Mouse (Mus musculus): ENCODE results near the gene Bckdhb.

DNA sequence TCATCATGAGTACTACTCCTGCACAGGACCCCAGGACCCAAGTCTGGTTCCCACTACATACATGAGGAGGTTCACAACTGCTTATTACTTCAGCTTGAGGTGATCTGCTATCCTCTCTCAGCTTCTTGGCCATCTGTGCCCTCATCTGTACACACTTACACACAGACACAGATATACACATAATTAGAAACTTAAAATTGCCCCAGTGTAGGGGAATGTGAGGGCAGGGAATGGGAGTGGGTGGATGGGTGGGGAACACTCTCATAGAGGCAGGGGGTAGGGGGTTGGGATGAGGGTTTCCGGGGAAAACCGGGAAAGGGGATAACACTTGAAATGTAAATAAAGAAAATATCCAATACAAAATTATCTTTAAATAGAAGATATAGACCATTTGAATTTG, 15.1 kb upstream of the Bckdhb start:
- TF ChIP-seq MAFK (IDR thresholded peaks at IDR 0.05; ENCODE audit: insufficient read depth, low read depth, low read length): no peak
- no peak for TF ChIP-seq CHD2 (IDR thresholded peaks at IDR 0.05; ENCODE audit: low read depth, low read length)
- TF ChIP-seq HCFC1 (IDR thresholded peaks at IDR 0.05; ENCODE audit: borderline replicate concordance, insufficient read depth, low read length): no peak
- no peak for TF ChIP-seq ZNF384 (IDR thresholded peaks at IDR 0.05; ENCODE audit: low read depth, low read length)

All from ES-E14 (cell line).